Mouse (Mus musculus): ENCODE measurements around the gene Ampd2.

DNA sequence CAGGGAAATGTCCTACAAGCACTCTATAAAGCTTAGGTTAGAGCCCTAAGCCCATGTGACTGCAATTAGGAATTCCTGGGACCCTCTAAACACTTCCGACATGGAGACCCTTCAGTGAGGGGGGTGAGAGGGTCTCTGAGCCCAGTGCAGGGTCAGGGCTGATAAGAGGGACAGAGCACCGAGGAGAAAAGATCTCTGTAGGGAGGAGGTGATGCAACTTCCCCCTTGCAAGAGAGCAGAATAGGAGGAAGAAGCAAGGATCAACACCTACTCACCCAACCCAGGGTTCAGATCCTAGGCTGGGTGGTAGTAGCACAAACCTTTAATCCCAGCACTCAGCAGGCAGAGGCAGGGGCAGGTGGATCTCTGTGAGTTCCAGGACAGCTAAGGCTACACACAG, 3.3 kb downstream of the Ampd2 start:
- TF ChIP-seq CTCF (IDR thresholded peaks at IDR 0.05; ENCODE audit: low read depth) (no peak), EP300 (IDR thresholded peaks at IDR 0.05; ENCODE audit: low read depth) (no peak)

Data from liver, embryonic 14.5 days (tissue).